Mouse (Mus musculus): ENCODE results near the gene Slc39a2. TPM values are rescaled to one million over a fixed set of nuclear protein-coding genes. Genes with fewer than 3 reads are reported as not detected.

Slc39a2 gene
- polyA plus RNA-seq, 1 experiment from 2014 or later, result 0.12 TPM

DNA sequence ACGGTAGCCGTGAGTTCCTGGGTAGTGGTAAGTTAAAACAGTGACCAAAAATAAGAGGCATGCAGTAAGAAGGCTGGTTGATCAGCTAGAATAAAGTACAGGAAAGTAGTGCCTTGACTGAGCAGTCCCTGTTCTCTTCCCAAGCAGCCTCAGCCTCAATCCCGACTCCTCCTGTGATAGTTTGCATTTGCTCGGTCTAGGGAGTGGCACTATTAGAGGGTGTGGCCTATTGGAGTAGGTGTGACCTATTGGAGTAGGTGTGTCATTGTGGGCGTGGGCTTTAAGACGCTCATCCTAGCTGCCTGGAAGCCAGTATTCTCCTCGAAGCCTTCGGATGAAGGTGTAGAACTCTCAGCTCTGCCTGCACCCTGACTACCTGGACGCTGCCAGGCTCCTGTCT, 46.3 kb downstream of the Slc39a2 start:
- no peak overlapping the region for H3K4me2 ChIP-seq (ENCODE audit: low read length)
- no peaks in the 10 kb centered on the region for H3K36me3 ChIP-seq (ENCODE audit: insufficient read depth, low read length)
- no peak for ATAC-seq (replicated peaks; ENCODE audit: low FRiP score, low read depth)
- H3K4me3 ChIP-seq (replicated peaks; ENCODE audit: low read depth, low read length), result no peak overlapping the region
- WGBS, result 86% methylated on average over 9 of the region's 9 CpGs
- no peaks in the 10 kb centered on the region for H3K27me3 ChIP-seq (ENCODE audit: insufficient read depth, low read length)
- no peak overlapping the region for H3K9ac ChIP-seq (ENCODE audit: low read depth, low read length)
- H3K27ac ChIP-seq, result no peak overlapping the region
- DNase-seq (ENCODE audit: low spot score), result no peak
- no peaks in the 10 kb centered on the region for H3K9me3 ChIP-seq (replicated peaks; ENCODE audit: low read length)
- TF ChIP-seq CTCF (IDR thresholded peaks at IDR 0.05; ENCODE audit: low read depth), result no peak
- no peaks in the 10 kb centered on the region for H3K4me1 ChIP-seq (replicated peaks; ENCODE audit: insufficient read depth, low read length)

GRCm38 (mm10) chr14:51940944-51941560, 48.4 kb downstream of the Slc39a2 start:
- Histone ChIP-seq H3K9me3 (replicated peaks; ENCODE audit: low read length) (no peaks in the 10 kb centered on the region), H3K36me3 (ENCODE audit: insufficient read depth, low read length) (no peaks in the 10 kb centered on the region)
- no peak; the same call in 1 of the 2 replicates for ATAC-seq (replicated peaks; ENCODE audit: low FRiP score, low read depth)

GRCm38 (mm10) chr14:51941577-51941976, 48.9 kb downstream of the Slc39a2 start:
- no peak overlapping the region for H3K4me2 ChIP-seq (ENCODE audit: low read length)
- DNase-seq (ENCODE audit: low spot score) (no peak), ATAC-seq (replicated peaks; ENCODE audit: low FRiP score, low read depth) (no peak)
- no peak overlapping the region for H3K27ac ChIP-seq
- no peaks in the 10 kb centered on the region for H3K27me3 ChIP-seq (ENCODE audit: insufficient read depth, low read length)
- H3K4me1 ChIP-seq (replicated peaks; ENCODE audit: insufficient read depth, low read length), result no peaks in the 10 kb centered on the region
- no peak overlapping the region for H3K4me3 ChIP-seq (replicated peaks; ENCODE audit: low read depth, low read length)
- H3K9ac ChIP-seq (ENCODE audit: low read depth, low read length), result no peak overlapping the region
- 60% methylated on average over 9 of the region's 9 CpGs for WGBS
- no peaks in the 10 kb centered on the region for H3K9me3 ChIP-seq (replicated peaks; ENCODE audit: low read length)
- no peak for TF ChIP-seq CTCF (IDR thresholded peaks at IDR 0.05; ENCODE audit: low read depth)
- H3K36me3 ChIP-seq (ENCODE audit: insufficient read depth, low read length), result no peaks in the 10 kb centered on the region

More at GRCm38 (mm10) chr14:51940944-51941560, 48.4 kb downstream of the Slc39a2 start:
- no peak overlapping the region for H3K4me2 ChIP-seq (ENCODE audit: low read length)
- H3K4me1 ChIP-seq (replicated peaks; ENCODE audit: insufficient read depth, low read length), result no peaks in the 10 kb centered on the region
- DNase-seq (ENCODE audit: low spot score), result peak; percentile 74
- no peaks in the 10 kb centered on the region for H3K27me3 ChIP-seq (ENCODE audit: insufficient read depth, low read length)
- H3K4me3 ChIP-seq (replicated peaks; ENCODE audit: low read depth, low read length), result no peak overlapping the region
- H3K9ac ChIP-seq (ENCODE audit: low read depth, low read length), result no peak overlapping the region
- 22% methylated on average over 8 of the region's 8 CpGs for WGBS
- H3K27ac ChIP-seq, result no peak overlapping the region; the same call in 1 of the 2 replicates
- TF ChIP-seq CTCF (IDR thresholded peaks at IDR 0.05; ENCODE audit: low read depth), result no peak

DNA sequence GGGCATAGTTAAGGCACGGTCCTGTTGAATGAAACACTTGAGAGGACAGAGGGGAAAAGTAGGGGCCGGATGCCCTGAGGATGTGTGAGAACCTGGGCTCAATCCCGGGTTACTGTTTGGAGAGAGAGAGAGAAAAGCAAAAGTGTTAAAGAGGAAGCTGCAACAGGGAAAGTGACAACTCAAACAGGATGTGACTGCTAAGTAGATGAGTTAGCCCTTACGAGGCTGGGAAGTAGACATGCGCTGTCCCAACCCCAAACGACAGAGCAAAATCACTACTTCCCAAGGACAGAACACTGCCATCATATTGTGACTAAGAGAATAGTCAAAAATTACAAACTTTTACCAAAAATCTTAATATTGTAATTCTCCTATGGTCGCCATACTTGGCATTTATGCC, 49.5 kb downstream of the Slc39a2 start:
- no peak overlapping the region for H3K9ac ChIP-seq (ENCODE audit: low read depth, low read length)
- no peak for ATAC-seq (replicated peaks; ENCODE audit: low FRiP score, low read depth)
- WGBS, result 38% methylated on average over 7 of the region's 7 CpGs

DNA sequence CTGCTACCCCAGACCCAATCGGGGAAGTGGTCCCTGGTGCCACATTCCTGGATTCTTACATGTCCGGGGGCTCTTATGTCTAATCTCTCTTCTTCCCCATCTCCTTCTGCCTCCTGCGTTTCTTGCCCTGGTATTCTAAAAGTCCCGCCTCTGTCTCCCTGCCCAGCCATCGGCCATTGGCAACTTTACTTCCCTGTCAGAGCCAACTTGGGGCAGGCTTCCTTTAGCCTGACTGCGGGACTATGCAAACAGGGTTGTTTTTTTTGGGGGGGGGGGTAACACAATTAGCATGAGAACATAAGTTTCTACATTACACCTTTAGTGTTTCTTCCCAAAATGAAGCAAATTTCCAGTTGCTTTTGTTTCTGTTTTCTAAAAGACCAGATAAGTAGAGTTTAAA, 50.6 kb downstream of the Slc39a2 start:
- H3K4me3 ChIP-seq (replicated peaks; ENCODE audit: low read depth, low read length), result no peak overlapping the region
- H3K9ac ChIP-seq (ENCODE audit: low read depth, low read length), result no peak overlapping the region
- no peak for TF ChIP-seq CTCF (IDR thresholded peaks at IDR 0.05; ENCODE audit: low read depth)
- no peak overlapping the region for H3K4me2 ChIP-seq (ENCODE audit: low read length)
- DNase-seq (ENCODE audit: low spot score), result no peak
- no peak overlapping the region for H3K27ac ChIP-seq
- H3K36me3 ChIP-seq (ENCODE audit: insufficient read depth, low read length), result no peaks in the 10 kb centered on the region
- H3K4me1 ChIP-seq (replicated peaks; ENCODE audit: insufficient read depth, low read length), result no peaks in the 10 kb centered on the region
- no peaks in the 10 kb centered on the region for H3K27me3 ChIP-seq (ENCODE audit: insufficient read depth, low read length)
- no peak for ATAC-seq (replicated peaks; ENCODE audit: low FRiP score, low read depth)
- no peaks in the 10 kb centered on the region for H3K9me3 ChIP-seq (replicated peaks; ENCODE audit: low read length)
- 82% methylated on average over 6 of the region's 6 CpGs for WGBS

More for the DNA sequence above, 49.5 kb downstream of the Slc39a2 start:
- Histone ChIP-seq H3K27ac (no peak overlapping the region), H3K4me3 (replicated peaks; ENCODE audit: low read depth, low read length) (no peak overlapping the region), H3K4me2 (ENCODE audit: low read length) (no peak overlapping the region), H3K4me1 (replicated peaks; ENCODE audit: insufficient read depth, low read length) (no peaks in the 10 kb centered on the region), H3K9me3 (replicated peaks; ENCODE audit: low read length) (no peaks in the 10 kb centered on the region), H3K27me3 (ENCODE audit: insufficient read depth, low read length) (no peaks in the 10 kb centered on the region), H3K36me3 (ENCODE audit: insufficient read depth, low read length) (no peaks in the 10 kb centered on the region)
- TF ChIP-seq CTCF (IDR thresholded peaks at IDR 0.05; ENCODE audit: low read depth), result no peak
- DNase-seq (ENCODE audit: low spot score), result no peak

Other genes with a start within 250 kb of the Slc39a2 start
- gene Gm17079, start 197.4 kb upstream of the Slc39a2 start, polyA plus RNA-seq (2015; fragmentation: Nextera tagmentation; extraction: Ambion mirVana), result not detected in 2 replicates
- gene Gm5800, start 175.7 kb upstream of the Slc39a2 start, polyA plus RNA-seq (2015; fragmentation: Nextera tagmentation; extraction: Ambion mirVana), result not detected in 2 replicates
- gene Ang4, start 119.3 kb upstream of the Slc39a2 start, polyA plus RNA-seq (2015; fragmentation: Nextera tagmentation; extraction: Ambion mirVana), result 0.28 and 0.33 TPM in 2 replicates
- not detected in 2 replicates for gene AY358078, start 92.8 kb upstream of the Slc39a2 start, polyA plus RNA-seq (2015; fragmentation: Nextera tagmentation; extraction: Ambion mirVana)
- not detected in 2 replicates for gene Ear6, start 39.2 kb upstream of the Slc39a2 start, polyA plus RNA-seq (2015; fragmentation: Nextera tagmentation; extraction: Ambion mirVana)
- 46.3 and 46.6 TPM in 2 replicates for gene Mettl17, start 8.0 kb upstream of the Slc39a2 start, polyA plus RNA-seq (2015; fragmentation: Nextera tagmentation; extraction: Ambion mirVana)
- 89.2 and 95.3 TPM in 2 replicates for gene Ndrg2, start 21.3 kb downstream of the Slc39a2 start, polyA plus RNA-seq (2015; fragmentation: Nextera tagmentation; extraction: Ambion mirVana)
- gene Tppp2, start 25.5 kb downstream of the Slc39a2 start, polyA plus RNA-seq (2015; fragmentation: Nextera tagmentation; extraction: Ambion mirVana), result not detected in 2 replicates
- gene Rnase13, start 29.9 kb downstream of the Slc39a2 start, polyA plus RNA-seq (2015; fragmentation: Nextera tagmentation; extraction: Ambion mirVana), result not detected in 2 replicates
- gene Arhgef40, start 91.8 kb downstream of the Slc39a2 start, polyA plus RNA-seq (2015; fragmentation: Nextera tagmentation; extraction: Ambion mirVana), result 58.0 and 61.3 TPM in 2 replicates
- 1.7 and 2.3 TPM in 2 replicates for gene Tmem253, start 122.8 kb downstream of the Slc39a2 start, polyA plus RNA-seq (2015; fragmentation: Nextera tagmentation; extraction: Ambion mirVana)
- 34.0 and 35.8 TPM in 2 replicates for gene Zfp219, start 127.8 kb downstream of the Slc39a2 start, polyA plus RNA-seq (2015; fragmentation: Nextera tagmentation; extraction: Ambion mirVana)
- not detected in 2 replicates for gene Olfr221, start 149.6 kb downstream of the Slc39a2 start, polyA plus RNA-seq (2015; fragmentation: Nextera tagmentation; extraction: Ambion mirVana)
- 367 and 400 TPM in 2 replicates for gene Hnrnpc, start 211.1 kb downstream of the Slc39a2 start, polyA plus RNA-seq (2015; fragmentation: Nextera tagmentation; extraction: Ambion mirVana)
- gene Rpgrip1, start 217.8 kb downstream of the Slc39a2 start, polyA plus RNA-seq (2015; fragmentation: Nextera tagmentation; extraction: Ambion mirVana), result 51.1 and 51.2 TPM in 2 replicates